Mouse (Mus musculus): ENCODE data around the gene Myh9.
"Not testable (repeated sequence)": the region's sequence is repeated elsewhere in the genome, so short reads cannot be mapped to it uniquely, and the experiment has no call there.

- not testable (repeated sequence) for TF ChIP-seq GATA1 (IDR thresholded peaks at IDR 0.05; ENCODE audit: borderline replicate concordance, low read length); FLI1 (IDR thresholded peaks at IDR 0.05; ENCODE audit: low read length)
Measured at GRCm38 (mm10) chr15:77718240-77718639, 123.7 kb downstream of the Myh9 start.

Measured in megakaryocyte, embryonic 14.5 days (primary cell).